Mouse (Mus musculus): ENCODE measurements around the gene Ramp1. TPM values are rescaled to one million over a fixed set of nuclear protein-coding genes. Genes with fewer than 3 reads are reported as not detected.

Ramp1 gene
- total and polyA plus RNA-seq, 3 experiments: 4.5 to 20.2 (median 5.8) TPM

DNA sequence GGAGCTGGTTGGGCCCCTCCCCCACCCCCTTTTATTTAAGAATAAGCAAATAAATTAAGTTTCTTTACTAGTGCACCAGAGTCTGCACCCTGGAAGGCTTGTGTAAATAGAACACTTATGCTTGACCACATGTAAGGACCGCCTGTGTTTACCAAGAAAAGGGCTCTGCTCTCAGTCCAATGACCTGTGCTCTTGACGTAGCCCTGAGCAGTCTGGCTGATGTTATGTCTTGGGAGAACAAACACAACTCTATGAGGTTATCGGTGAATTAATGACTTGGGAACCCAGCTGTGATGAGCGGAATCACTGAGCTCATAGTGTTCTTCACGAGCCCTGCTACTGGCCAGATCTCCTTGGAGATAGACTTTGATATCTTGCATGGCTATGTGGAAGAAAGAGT lies 1.6 kb downstream of the Ramp1 start:
- Histone ChIP-seq H3K4me3 (no peak overlapping the region), H3K9ac (ENCODE audit: low read depth, low read length) (no peak overlapping the region), H3K79me2 (replicated peaks; ENCODE audit: control insufficient read depth, insufficient read depth, low read length) (no peaks in the 10 kb centered on the region), H3K4me1 (ENCODE audit: control insufficient read depth, insufficient read depth, low read length) (peaks cover 8% of the 10 kb centered on the region), H3K36me3 (ENCODE audit: control insufficient read depth, insufficient read depth, low read length) (no peaks in the 10 kb centered on the region), H3K27me3 (ENCODE audit: control insufficient read depth, insufficient read depth, low read length) (0 out of 2 replicates have a peak, but pooled peaks cover 1% of the 10 kb centered on the region), H3K27ac (no peak overlapping the region; the same call in 1 of the 2 replicates)
- intact Hi-C loops (cut with DNase I): no loop called here
- no peak for DNase-seq
- TF ChIP-seq POLR2A (IDR thresholded peaks at IDR 0.05; ENCODE audit: insufficient read depth, low read depth, low read length) (no peak), CTCF (IDR thresholded peaks at IDR 0.05) (no peak), EP300 (IDR thresholded peaks at IDR 0.05; ENCODE audit: insufficient read depth, low read depth, low read length) (no peak)
- 57% methylated on average over 5 of the region's 5 CpGs for WGBS

DNA sequence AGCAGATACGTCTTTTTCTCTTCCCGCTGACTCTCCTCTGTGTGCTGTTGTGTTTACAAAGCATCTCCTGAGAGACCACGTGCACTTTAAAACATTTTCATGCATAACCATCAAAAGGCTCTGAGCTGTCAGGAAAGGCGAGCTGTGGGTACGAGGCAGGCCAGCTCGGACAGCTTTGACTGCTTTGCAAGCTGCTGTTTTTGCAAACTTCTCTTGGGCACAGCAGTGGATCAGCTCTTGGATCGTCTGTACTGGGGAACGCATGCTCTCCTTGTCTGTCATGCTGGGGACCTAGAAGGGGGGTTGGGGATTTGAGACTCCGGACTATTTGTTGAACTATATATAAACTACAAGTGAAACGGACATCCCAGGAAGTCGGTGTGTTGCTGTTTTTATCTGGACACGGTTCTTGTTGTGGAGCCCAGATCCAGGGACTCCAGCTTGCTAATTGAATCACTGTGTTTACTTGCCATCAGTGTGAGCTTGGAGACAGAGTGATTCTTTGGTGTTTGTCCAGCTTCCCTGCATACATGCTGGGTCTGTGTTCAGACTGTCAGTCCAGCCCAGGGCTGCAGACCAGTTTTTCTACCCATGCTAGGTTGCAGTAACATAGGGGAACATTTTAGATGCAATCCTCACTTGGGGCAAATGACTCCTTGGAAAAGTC lies 2.3 kb downstream of the Ramp1 start:
- Histone ChIP-seq H3K27ac (no peak overlapping the region), H3K9ac (ENCODE audit: low read depth, low read length) (no peak overlapping the region), H3K27me3 (ENCODE audit: control insufficient read depth, insufficient read depth, low read length) (0 out of 2 replicates have a peak, but pooled peaks cover 1% of the 10 kb centered on the region), H3K36me3 (ENCODE audit: control insufficient read depth, insufficient read depth, low read length) (no peaks in the 10 kb centered on the region), H3K4me1 (ENCODE audit: control insufficient read depth, insufficient read depth, low read length) (peaks cover 8% of the 10 kb centered on the region), H3K4me3 (no peak overlapping the region), H3K79me2 (replicated peaks; ENCODE audit: control insufficient read depth, insufficient read depth, low read length) (no peaks in the 10 kb centered on the region)
- 16% methylated on average over 12 of the region's 12 CpGs for WGBS
- intact Hi-C loops (cut with DNase I): no loop called here
- no peak for TF ChIP-seq CTCF (IDR thresholded peaks at IDR 0.05)
- no peak for TF ChIP-seq EP300 (IDR thresholded peaks at IDR 0.05; ENCODE audit: insufficient read depth, low read depth, low read length)
- TF ChIP-seq POLR2A (IDR thresholded peaks at IDR 0.05; ENCODE audit: insufficient read depth, low read depth, low read length): no peak
- DNase-seq: no peak

DNA sequence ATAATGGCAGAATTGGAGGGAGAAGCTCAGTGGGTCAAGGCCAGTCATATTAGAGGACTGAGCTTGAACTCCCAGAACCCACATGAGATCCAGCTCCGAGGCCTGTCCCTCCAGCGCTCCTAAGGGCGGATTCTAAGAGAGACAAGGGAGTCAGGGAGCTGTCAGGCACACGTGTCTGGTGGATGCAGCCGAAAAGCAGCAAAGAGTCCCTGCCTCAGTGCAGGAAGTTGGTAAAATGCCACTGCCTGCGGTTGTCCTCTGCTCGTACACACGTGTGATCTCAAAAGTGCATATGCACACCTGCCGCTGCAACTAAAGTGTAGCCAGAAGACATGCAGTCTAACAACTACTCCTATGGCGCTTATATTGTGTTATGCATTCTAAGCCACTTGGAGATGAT lies 3.7 kb downstream of the Ramp1 start:
- intact Hi-C loops (cut with DNase I): no loop called here
- Histone ChIP-seq H3K4me1 (ENCODE audit: control insufficient read depth, insufficient read depth, low read length) (peaks cover 9% of the 10 kb centered on the region), H3K36me3 (ENCODE audit: control insufficient read depth, insufficient read depth, low read length) (no peaks in the 10 kb centered on the region), H3K4me3 (no peak overlapping the region), H3K27me3 (ENCODE audit: control insufficient read depth, insufficient read depth, low read length) (0 out of 2 replicates have a peak, but pooled peaks cover 1% of the 10 kb centered on the region), H3K79me2 (replicated peaks; ENCODE audit: control insufficient read depth, insufficient read depth, low read length) (no peaks in the 10 kb centered on the region), H3K9ac (ENCODE audit: low read depth, low read length) (no peak overlapping the region), H3K27ac (no peak overlapping the region)
- no peak for DNase-seq
- TF ChIP-seq CTCF (IDR thresholded peaks at IDR 0.05) (no peak), POLR2A (IDR thresholded peaks at IDR 0.05; ENCODE audit: insufficient read depth, low read depth, low read length) (no peak), EP300 (IDR thresholded peaks at IDR 0.05; ENCODE audit: insufficient read depth, low read depth, low read length) (no peak)
- WGBS: 77% methylated on average over 10 of the region's 10 CpGs

DNA sequence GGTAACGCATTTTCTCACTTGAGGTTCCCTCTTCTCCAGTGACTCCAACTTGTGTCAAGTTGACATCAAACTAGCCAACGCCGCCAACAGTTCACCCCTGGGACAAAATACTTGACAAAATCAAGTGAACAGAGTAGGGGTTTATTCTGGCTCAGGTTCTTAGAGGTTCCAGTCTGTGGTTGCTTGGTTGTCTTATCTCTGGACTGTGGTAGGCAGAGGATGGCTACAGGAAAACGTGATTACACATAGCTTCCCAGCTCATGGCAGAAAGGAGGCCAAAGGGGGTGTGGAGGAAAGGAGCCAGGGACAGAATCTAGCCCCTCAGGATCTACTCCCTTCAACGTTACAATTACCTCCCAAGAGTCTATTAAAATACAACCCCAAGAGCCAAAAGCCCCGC lies 7.1 kb downstream of the Ramp1 start:
- H3K79me2 ChIP-seq (replicated peaks; ENCODE audit: control insufficient read depth, insufficient read depth, low read length): no peaks in the 10 kb centered on the region
- peak in 1 of 2 experiments; percentile 10 for DNase-seq
- no peaks in the 10 kb centered on the region for H3K27me3 ChIP-seq (ENCODE audit: control insufficient read depth, insufficient read depth, low read length)
- TF ChIP-seq EP300 (IDR thresholded peaks at IDR 0.05; ENCODE audit: insufficient read depth, low read depth, low read length) (no peak), POLR2A (IDR thresholded peaks at IDR 0.05; ENCODE audit: insufficient read depth, low read depth, low read length) (no peak), CTCF (IDR thresholded peaks at IDR 0.05) (no peak)
- H3K4me1 ChIP-seq (ENCODE audit: control insufficient read depth, insufficient read depth, low read length): 0 out of 2 replicates have a peak, but pooled peaks cover 1% of the 10 kb centered on the region
- no peak overlapping the region for H3K27ac ChIP-seq
- no peak overlapping the region for H3K9ac ChIP-seq (ENCODE audit: low read depth, low read length)
- WGBS: 79% methylated on average over 6 of the region's 6 CpGs
- no peak overlapping the region for H3K4me3 ChIP-seq
- intact Hi-C loops (cut with DNase I): no loop called here
- no peaks in the 10 kb centered on the region for H3K36me3 ChIP-seq (ENCODE audit: control insufficient read depth, insufficient read depth, low read length)

DNA sequence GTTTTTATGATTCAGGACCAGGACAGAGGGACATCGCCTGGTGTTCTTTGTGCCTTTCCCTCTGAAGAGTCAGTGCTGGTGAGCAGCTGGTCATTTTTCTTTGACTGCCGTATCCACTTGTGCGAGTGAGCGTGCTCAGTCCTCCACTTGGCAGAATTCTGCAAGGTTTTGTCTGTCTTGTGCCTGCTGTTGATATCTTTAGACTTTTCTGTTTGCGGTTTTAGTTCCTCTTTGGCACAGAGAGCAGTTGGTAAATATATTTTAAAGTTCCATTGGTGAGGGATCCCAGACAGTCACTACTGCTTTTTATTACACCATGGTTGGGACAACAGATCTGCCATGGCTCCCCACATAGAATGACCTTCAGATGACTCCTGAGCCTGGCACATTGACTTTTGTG lies 7.7 kb downstream of the Ramp1 start:
- Histone ChIP-seq H3K9ac (ENCODE audit: low read depth, low read length) (no peak overlapping the region), H3K27me3 (ENCODE audit: control insufficient read depth, insufficient read depth, low read length) (no peaks in the 10 kb centered on the region), H3K4me1 (ENCODE audit: control insufficient read depth, insufficient read depth, low read length) (0 out of 2 replicates have a peak, but pooled peaks cover 1% of the 10 kb centered on the region), H3K36me3 (ENCODE audit: control insufficient read depth, insufficient read depth, low read length) (no peaks in the 10 kb centered on the region), H3K27ac (no peak overlapping the region), H3K4me3 (no peak overlapping the region), H3K79me2 (replicated peaks; ENCODE audit: control insufficient read depth, insufficient read depth, low read length) (no peaks in the 10 kb centered on the region)
- intact Hi-C loops (cut with DNase I): no loop called here
- TF ChIP-seq CTCF (IDR thresholded peaks at IDR 0.05) (no peak), POLR2A (IDR thresholded peaks at IDR 0.05; ENCODE audit: insufficient read depth, low read depth, low read length) (no peak), EP300 (IDR thresholded peaks at IDR 0.05; ENCODE audit: insufficient read depth, low read depth, low read length) (no peak)
- WGBS: 82% methylated on average over 5 of the region's 5 CpGs
- DNase-seq: peak in 1 of 2 experiments; percentile 12

Data from heart, adult 2 months (tissue).